Mouse (Mus musculus): ENCODE results near the gene Plppr3.

DNA sequence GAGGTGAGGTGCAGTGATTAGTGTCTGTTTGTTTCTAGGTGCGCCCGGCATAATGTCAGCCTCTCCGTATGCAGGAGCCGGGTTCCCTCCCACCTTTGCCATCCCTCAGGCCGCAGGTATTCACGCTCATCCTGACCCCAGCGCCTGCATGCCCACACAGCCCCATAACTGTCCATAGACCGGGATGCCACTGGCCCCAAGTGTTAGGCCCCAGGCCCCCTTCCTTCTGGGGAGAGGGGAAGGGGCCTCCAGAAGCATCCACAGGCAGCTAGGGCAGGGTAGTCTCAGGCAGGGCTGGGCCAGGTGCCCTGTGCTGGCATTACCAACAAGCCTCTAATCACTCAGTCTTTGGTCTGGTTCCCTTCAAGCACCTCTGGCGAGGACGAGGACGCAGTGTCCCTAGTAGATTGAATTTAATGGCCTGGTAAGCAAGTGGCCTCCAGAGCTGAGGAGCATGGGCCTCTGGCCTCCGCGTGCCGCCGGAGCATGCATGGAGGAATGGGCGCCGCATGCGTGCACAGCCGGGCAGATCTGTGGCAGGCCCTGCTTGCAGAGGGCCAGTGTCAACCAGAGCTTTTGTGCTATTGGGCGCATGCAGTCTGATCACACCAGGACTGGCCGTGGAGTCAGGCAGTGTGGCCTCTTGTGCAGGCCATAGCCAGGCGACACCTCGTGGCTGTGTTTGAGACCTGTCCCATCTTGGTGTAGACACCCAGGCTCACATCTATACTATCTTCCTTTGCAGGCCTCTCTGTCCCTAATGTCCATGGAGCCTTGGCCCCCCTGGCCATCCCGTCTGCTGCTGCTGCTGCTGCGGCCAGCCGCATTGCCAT, 14.1 kb downstream of the Plppr3 start:
- TF ChIP-seq CTCF (IDR thresholded peaks at IDR 0.05; ENCODE audit: low read depth) (no peak), EP300 (IDR thresholded peaks at IDR 0.05; ENCODE audit: low read depth) (no peak)
